Mouse (Mus musculus): ENCODE data around the gene Rem2. TPM values are rescaled to one million over a fixed set of nuclear protein-coding genes. Genes with fewer than 3 reads are reported as not detected.

The Rem2 gene
- total RNA-seq, 1 experiment from 2014 or later, result 2.5 TPM

GRCm38 (mm10) chr14:54528007-54528393 lies 52.1 kb downstream of the Rem2 start:
- ATAC-seq (replicated peaks in 1 of 2; ENCODE audit: insufficient read depth in 1 of 2, low FRiP score in 2 of 2, low TSS enrichment in 1 of 2, low read depth in 1 of 2, poor library complexity in 2 of 2, severe bottlenecking in 2 of 2), result no peak

- peak; percentile 46 to 85; a peak in 3 of 4 replicates for ATAC-seq (replicated peaks in 1 of 2; ENCODE audit: insufficient read depth in 1 of 2, low FRiP score in 2 of 2, low TSS enrichment in 1 of 2, low read depth in 1 of 2, poor library complexity in 2 of 2, severe bottlenecking in 2 of 2)
These were observed 52.7 kb downstream of the Rem2 start for GRCm38 (mm10) chr14:54528446-54529111.

Other genes with a start within 250 kb of the Rem2 start
- gene Dad1, start 222.0 kb upstream of the Rem2 start, total RNA-seq (2017), result 74.8 and 92.1 TPM in 2 replicates
- 43.5 and 53.3 TPM in 2 replicates for gene Abhd4, start 221.9 kb upstream of the Rem2 start, total RNA-seq (2017)
- 0.13 TPM in 1 of 2 replicates, not detected in the other for gene Olfr49, start 191.2 kb upstream of the Rem2 start, total RNA-seq (2017)
- 30.6 and 30.7 TPM in 2 replicates for gene Oxa1l, start 115.3 kb upstream of the Rem2 start, total RNA-seq (2017)
- 1.9 and 3.5 TPM in 2 replicates for gene Slc7a7, start 58.3 kb upstream of the Rem2 start, total RNA-seq (2017)
- gene Mrpl52, start 49.2 kb upstream of the Rem2 start, total RNA-seq (2017), result 103 and 131 TPM in 2 replicates
- 6.5 and 7.5 TPM in 2 replicates for gene Mmp14, start 44.5 kb upstream of the Rem2 start, total RNA-seq (2017)
- 20.5 and 38.3 TPM in 2 replicates for gene Lrp10, start 12.0 kb upstream of the Rem2 start, total RNA-seq (2017)
- gene Prmt5, start 41.4 kb downstream of the Rem2 start, total RNA-seq (2017), result 52.4 and 53.1 TPM in 2 replicates
- 68.6 and 76.0 TPM in 2 replicates for gene Haus4, start 78.5 kb downstream of the Rem2 start, total RNA-seq (2017)
- gene Ajuba, start 101.5 kb downstream of the Rem2 start, total RNA-seq (2017), result 0.74 and 1.3 TPM in 2 replicates
- gene 4931414P19Rik, start 129.9 kb downstream of the Rem2 start, total RNA-seq (2017), result 3.8 and 15.3 TPM in 2 replicates
- 27.2 and 41.8 TPM in 2 replicates for gene Psmb5, start 141.9 kb downstream of the Rem2 start, total RNA-seq (2017)
- gene Psmb11, start 145.3 kb downstream of the Rem2 start, total RNA-seq (2017), result not detected in 2 replicates
- not detected in 2 replicates for gene Gm17606, start 164.9 kb downstream of the Rem2 start, total RNA-seq (2017)
- 1.4 and 2.3 TPM in 2 replicates for gene Cdh24, start 165.3 kb downstream of the Rem2 start, total RNA-seq (2017)
- gene 1700123O20Rik, start 210.1 kb downstream of the Rem2 start, total RNA-seq (2017), result 34.8 and 47.8 TPM in 2 replicates
- 261 and 357 TPM in 2 replicates for gene Acin1, start 210.8 kb downstream of the Rem2 start, total RNA-seq (2017)
- gene Gm29776, start 222.7 kb downstream of the Rem2 start, total RNA-seq (2017), result 1.1 TPM in 1 of 2 replicates, not detected in the other
- 11.4 and 25.4 TPM in 2 replicates for gene Cebpe, start 236.1 kb downstream of the Rem2 start, total RNA-seq (2017)